Mouse (Mus musculus) hindbrain, postnatal 0 days (tissue): ENCODE results near the gene Gtf3c5. TPM values are rescaled to one million over a fixed set of nuclear protein-coding genes. Genes with fewer than 3 reads are reported as not detected.

Experiments
- ATAC-seq: fragments of 200-750 bp; cut with Nextera tagmentation; 2 replicates; pipeline ENCODE4 v1.8.0; 2017; ENCODE audit warnings: mild to moderate bottlenecking, moderate TSS enrichment, moderate library complexity
- DNase-seq: peaks from one replicate; pipeline ENCODE4 v3.0.0-alpha.2; 2015; ENCODE audit warnings: low spot score
- H3K27ac ChIP-seq: fragments of 300-500 bp; sonication (generic); 2 replicates; pipeline ENCODE4 v1.5.1; 2014; ENCODE audit warnings: mild to moderate bottlenecking
- H3K27me3 ChIP-seq: fragments of 300-500 bp; sonication (generic); 2 replicates; pipeline ENCODE4 v1.6.1; 2014; ENCODE audit warnings: low read length, mixed read lengths; ENCODE audit not compliant: insufficient read depth
- H3K36me3 ChIP-seq: fragments of 300-500 bp; sonication (generic); 2 replicates; pipeline ENCODE4 v1.6.1; 2014; ENCODE audit warnings: low read length, mixed read lengths; ENCODE audit not compliant: insufficient read depth
- H3K4me1 ChIP-seq: fragments of 300-500 bp; sonication (generic); 2 replicates; pipeline ENCODE4 v1.6.1; 2014; ENCODE audit warnings: antibody characterized with exemption, low read length, mixed read lengths; ENCODE audit not compliant: insufficient read depth
- H3K4me2 ChIP-seq: fragments of 300-500 bp; sonication (generic); 2 replicates; pipeline ENCODE4 v1.6.1; 2014; ENCODE audit warnings: low read depth, mild to moderate bottlenecking, low read length, moderate library complexity, mixed read lengths
- H3K4me3 ChIP-seq: fragments of 300-500 bp; sonication (generic); 2 replicates; pipeline ENCODE4 v1.5.1; 2014; ENCODE audit warnings: low read length
- H3K9ac ChIP-seq: fragments of 300-500 bp; sonication (generic); replicated peaks from 2 replicates; pipeline ENCODE4 v1.6.1; 2014; ENCODE audit warnings: mild to moderate bottlenecking, low read length, moderate library complexity, mixed read lengths
- H3K9me3 ChIP-seq: fragments of 300-500 bp; sonication (generic); 2 replicates; pipeline ENCODE4 v1.6.1; 2016; ENCODE audit warnings: low read length, mixed read lengths
- CTCF ChIP-seq: IDR thresholded peaks from 2 replicates; pipeline ENCODE4 v1.5.1; 2016; ENCODE audit warnings: antibody characterized with exemption, control low read depth, low read depth
- WGBS: fragments of 180-500 bp; shearing (Covaris S2); extraction: QIAGEN DNeasy Blood & Tissue Kit; methylation state at CpG from one replicate; pipeline ENCODE4 v1.1.7; 2014; 5-methylcytosine and 5-hydroxymethylcytosine counted together
- polyA plus RNA-seq: library from polyadenylated mRNA; unstranded; fragments of >200 nt; fragmentation: Nextera tagmentation; extraction: Ambion mirVana; gene quantifications from 2 replicates; pipeline ENCODE4 v1.2.1, GENCODE M21; 2015
- total RNA-seq: library from RNA; depleted of rRNA; stranded (reverse); fragments of >200 nt; gene quantifications from 2 replicates; pipeline ENCODE4 v1.2.3, GENCODE M21; 2014; rRNA removed

Gtf3c5 gene
- 23.1 and 28.4 TPM in 2 replicates for total RNA-seq
- polyA plus RNA-seq = 27.4 and 29.5 TPM in 2 replicates

DNA sequence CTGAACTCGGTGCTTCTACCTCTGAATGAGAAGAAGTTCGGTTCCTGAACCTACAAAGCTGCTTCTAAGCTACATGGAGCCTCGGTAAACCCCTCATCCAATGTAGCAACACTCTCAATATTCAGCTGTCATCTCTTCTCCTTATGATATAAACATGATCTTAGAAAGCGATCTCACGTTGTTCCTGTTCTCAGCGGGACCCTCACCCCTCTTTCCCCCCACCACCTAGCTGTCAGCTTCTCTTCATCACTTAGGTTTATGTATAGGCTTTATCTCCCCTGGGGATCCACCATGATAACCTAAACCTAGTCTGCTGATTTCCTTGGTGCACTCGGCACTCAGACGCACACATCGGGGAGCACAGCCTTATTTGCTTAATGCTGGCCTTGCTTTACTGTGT is at the start of gene Gtf3c5:
Gtf3c5 (minus strand) TSS at position 101 of the 400 bp plus-strand sequence.
- no peaks in the 10 kb centered on the region for H3K9me3 ChIP-seq
- no peak for TF ChIP-seq CTCF
- no peak for DNase-seq
- ATAC-seq = no peak
- no peaks in the 10 kb centered on the region for H3K27me3 ChIP-seq
- H3K4me2 ChIP-seq = peak within 1 kb of the TSS; percentile 57
- WGBS = 73% methylated on average over 9 of the region's 9 CpGs
- peak within 1 kb of the TSS; percentile 73 for H3K9ac ChIP-seq
- peak within 1 kb of the TSS; percentile 97 for H3K27ac ChIP-seq
- no peaks in the 10 kb centered on the region for H3K36me3 ChIP-seq
- peaks cover 10% of the 10 kb centered on the region; the same call in 1 of the 2 replicates for H3K4me1 ChIP-seq
- H3K4me3 ChIP-seq = peak within 1 kb of the TSS; percentile 65

DNA sequence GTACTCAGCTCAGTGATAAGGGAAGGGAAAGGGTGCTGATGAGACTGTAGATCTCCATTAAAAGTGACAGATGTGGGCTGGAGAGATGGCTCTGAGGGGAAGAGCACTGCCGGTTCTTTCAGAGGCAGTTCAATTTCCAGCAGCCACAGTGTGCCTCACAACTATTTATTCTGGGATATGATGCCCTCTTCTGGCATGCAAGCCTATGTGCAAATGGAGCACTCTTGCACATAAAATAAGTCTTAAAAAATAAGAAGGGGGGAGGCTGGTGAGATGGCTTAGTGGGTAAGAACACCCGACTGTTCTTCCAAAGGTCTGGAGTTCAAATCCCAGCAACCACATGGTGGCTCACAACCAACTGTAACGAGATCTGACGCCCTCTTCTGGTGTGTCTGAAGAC is 49.6 kb upstream of the Gtf3c5 start:
- no peak overlapping the region for H3K4me3 ChIP-seq
- no peak overlapping the region for H3K4me2 ChIP-seq
- H3K9me3 ChIP-seq = no peaks in the 10 kb centered on the region
- WGBS = 54% methylated on average over 4 of the region's 4 CpGs
- no peak overlapping the region for H3K27ac ChIP-seq
- H3K4me1 ChIP-seq = no peaks in the 10 kb centered on the region
- no peak; the same call in 1 of the 2 replicates for ATAC-seq
- no peaks in the 10 kb centered on the region for H3K27me3 ChIP-seq
- peak; percentile 11 for DNase-seq
- peak; percentile 17; the same call in 1 of the 2 replicates for TF ChIP-seq CTCF
- no peak overlapping the region for H3K9ac ChIP-seq
- H3K36me3 ChIP-seq = no peaks in the 10 kb centered on the region

DNA sequence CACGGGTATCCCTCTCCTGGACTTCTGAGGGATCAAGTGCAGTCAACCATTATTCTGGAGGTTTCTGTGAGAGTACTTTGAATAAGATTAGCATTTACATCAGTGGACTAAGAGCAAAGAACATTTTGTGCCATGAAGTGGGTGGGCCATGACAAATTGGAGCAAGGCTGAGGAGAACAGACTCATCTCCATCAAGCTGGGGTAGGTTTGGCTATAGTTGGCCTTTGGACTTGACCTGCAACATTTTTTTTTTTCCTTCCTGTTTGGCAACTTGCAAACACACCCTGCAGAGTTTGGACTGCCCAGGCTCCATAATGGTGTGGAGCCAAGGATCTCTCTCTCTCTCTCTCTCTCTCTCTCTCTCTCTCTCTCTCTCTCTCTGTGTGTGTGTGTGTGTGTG is 49.1 kb upstream of the Gtf3c5 start:
- Histone ChIP-seq H3K9me3 (no peaks in the 10 kb centered on the region), H3K4me2 (no peak overlapping the region), H3K27ac (no peak overlapping the region), H3K4me3 (no peak overlapping the region), H3K27me3 (no peaks in the 10 kb centered on the region), H3K36me3 (no peaks in the 10 kb centered on the region), H3K9ac (no peak overlapping the region), H3K4me1 (no peaks in the 10 kb centered on the region)
- WGBS = 35% methylated on average over 1 of the region's 1 CpGs
- DNase-seq (no peak), ATAC-seq (no peak)
- no peak for TF ChIP-seq CTCF

DNA sequence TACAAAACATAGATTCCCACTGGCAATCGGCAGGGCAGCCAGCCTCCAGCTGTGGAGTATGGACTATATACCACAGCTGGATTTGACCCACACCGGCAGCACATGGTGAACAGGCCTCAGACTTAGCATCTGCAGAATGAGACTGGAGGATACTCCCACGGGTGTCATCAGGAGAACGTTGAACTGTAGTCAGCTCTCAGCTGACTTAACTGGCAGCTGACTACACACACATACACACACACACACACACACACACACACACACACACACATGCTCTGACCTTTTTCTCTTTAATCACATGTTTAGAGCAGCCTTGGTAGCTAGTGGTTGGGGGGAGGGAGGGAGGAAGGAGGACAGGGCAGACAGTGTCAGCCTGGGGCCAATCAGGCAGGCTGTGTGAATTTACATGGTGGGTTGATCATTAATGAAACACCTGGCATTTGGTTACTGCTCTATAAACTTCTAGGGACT is 46.4 kb upstream of the Gtf3c5 start:
- Histone ChIP-seq H3K4me1 (no peaks in the 10 kb centered on the region), H3K4me3 (no peak overlapping the region), H3K4me2 (no peak overlapping the region), H3K27ac (no peak overlapping the region), H3K27me3 (no peaks in the 10 kb centered on the region), H3K9me3 (no peaks in the 10 kb centered on the region), H3K9ac (no peak overlapping the region), H3K36me3 (no peaks in the 10 kb centered on the region)
- whole genome bisulfite sequencing = 46% methylated on average over 4 of the region's 4 CpGs
- DNase-seq (no peak), ATAC-seq (no peak)
- TF ChIP-seq CTCF = no peak

- no peak overlapping the region for H3K9ac ChIP-seq
- H3K4me2 ChIP-seq = no peak overlapping the region
- 69% methylated on average over 2 of the region's 2 CpGs for WGBS
- no peak overlapping the region for H3K27ac ChIP-seq
- no peak for ATAC-seq
- no peaks in the 10 kb centered on the region for H3K27me3 ChIP-seq
- DNase-seq = peak; percentile 43
- H3K4me1 ChIP-seq = no peaks in the 10 kb centered on the region
- peak; percentile 47; the same call in 1 of the 2 replicates for TF ChIP-seq CTCF
- no peaks in the 10 kb centered on the region for H3K36me3 ChIP-seq
- no peak overlapping the region for H3K4me3 ChIP-seq
- no peaks in the 10 kb centered on the region for H3K9me3 ChIP-seq
Measured at GRCm38 (mm10) chr2:28628053-28628452, 44.5 kb upstream of the Gtf3c5 start.

- Histone ChIP-seq H3K9me3 (no peaks in the 10 kb centered on the region), H3K4me1 (no peaks in the 10 kb centered on the region), H3K4me3 (no peak overlapping the region), H3K36me3 (no peaks in the 10 kb centered on the region), H3K27ac (no peak overlapping the region), H3K4me2 (no peak overlapping the region), H3K27me3 (peaks cover 10% of the 10 kb centered on the region; the same call in 1 of the 2 replicates), H3K9ac (no peak overlapping the region)
- WGBS = 72% methylated on average over 3 of the region's 3 CpGs
- no peak for TF ChIP-seq CTCF
- ATAC-seq = no peak
- DNase-seq = no peak
Measured at GRCm38 (mm10) chr2:28626038-28626437, 42.5 kb upstream of the Gtf3c5 start.

DNA sequence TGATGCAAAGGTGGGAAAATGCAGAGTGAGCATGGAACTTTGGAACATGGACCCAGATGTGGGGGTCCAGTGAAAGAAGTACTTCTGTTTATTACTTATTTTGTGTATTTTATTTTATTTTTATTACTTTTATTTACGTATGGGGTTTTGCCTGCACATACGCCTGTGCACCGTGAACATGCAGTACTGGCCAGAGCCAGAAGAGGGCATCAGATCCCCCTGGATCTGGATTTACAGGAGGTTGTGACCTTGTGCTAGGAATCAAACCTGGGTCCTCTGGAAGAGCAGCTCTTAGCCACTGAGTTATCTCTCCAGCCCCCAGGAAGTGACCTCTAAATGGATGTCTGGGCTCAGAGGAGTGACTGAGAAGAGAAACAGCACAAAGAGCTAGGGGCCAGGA is 41.3 kb upstream of the Gtf3c5 start:
- Histone ChIP-seq H3K4me2 (no peak overlapping the region), H3K4me3 (no peak overlapping the region), H3K9ac (no peak overlapping the region), H3K4me1 (no peaks in the 10 kb centered on the region), H3K9me3 (no peaks in the 10 kb centered on the region), H3K27me3 (peaks cover 15% of the 10 kb centered on the region), H3K36me3 (no peaks in the 10 kb centered on the region), H3K27ac (no peak overlapping the region)
- peak; percentile 11; the same call in 1 of the 2 replicates for TF ChIP-seq CTCF
- ATAC-seq (no peak), DNase-seq (no peak)
- 91% methylated on average over 3 of the region's 3 CpGs for WGBS
